In the genomic region with DNA sequence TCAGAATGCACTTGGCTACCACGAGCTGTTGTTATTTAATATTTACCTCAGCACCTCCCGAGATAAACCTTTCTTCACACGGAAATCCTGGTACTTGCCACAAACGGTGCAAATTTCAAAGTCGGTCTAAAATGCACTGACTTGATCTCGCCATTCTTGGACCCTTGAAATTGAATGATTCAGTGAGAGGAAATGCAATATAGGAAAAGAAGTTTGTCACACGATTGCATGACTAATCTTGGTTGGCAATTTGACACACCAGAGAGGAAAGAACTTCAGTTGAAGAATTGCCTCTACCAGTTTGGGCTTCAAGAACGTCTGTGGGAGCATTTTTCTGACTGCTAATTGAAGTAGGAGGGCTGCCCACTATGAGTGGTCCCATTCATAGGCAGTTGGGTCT, we compare ENCODE assay signal across 14 mouse cellular contexts.
"Had no signal": no experiment of that assay in that cellular context is flagged by ENCODE, and none has a peak within 500 bp of the region (broad histone marks: within the 10 kb centered on the region; RNA-seq: fewer than 3 reads in every experiment).

No protein-coding gene starts in this region.

- H3K4me3 ChIP-seq: midbrain, embryonic 10.5 days; midbrain, embryonic 12.5 days; neural tube, embryonic 12.5 days had no signal

- H3K4me1 ChIP-seq: midbrain, embryonic 12.5 days; neural tube, embryonic 12.5 days had no signal

- H3K9ac ChIP-seq: lung, embryonic 14.5 days; midbrain, embryonic 12.5 days; neural tube, embryonic 12.5 days had no signal

- H3K4me2 ChIP-seq: lung, embryonic 14.5 days; midbrain, embryonic 12.5 days; neural tube, embryonic 12.5 days had no signal

- H3K9me3 ChIP-seq: midbrain, embryonic 12.5 days; neural tube, embryonic 12.5 days had no signal

- H3K27ac ChIP-seq: midbrain, embryonic 10.5 days; midbrain, embryonic 12.5 days; neural tube, embryonic 12.5 days had no signal

- H3K27me3 ChIP-seq: neural tube, embryonic 12.5 days had no signal

- DNase-seq: lung, adult 18-20 months; lung, embryonic 14.5 days; lung, postnatal 10 days; lung, postnatal 4 days; midbrain, embryonic 14.5 days; right cerebral cortex, postnatal 25 days; right cerebral cortex, postnatal 4 days; spleen, adult 18-20 months; thymus, adult 18-20 months; thymus, postnatal 14 days; thymus, postnatal 36 days had no signal

- H3K36me3 ChIP-seq: midbrain, embryonic 10.5 days; midbrain, embryonic 12.5 days; neural tube, embryonic 12.5 days had no signal
